Mouse (Mus musculus): ENCODE measurements around the gene Glce. TPM values are rescaled to one million over a fixed set of nuclear protein-coding genes. Genes with fewer than 3 reads are reported as not detected.

The Glce gene
- total RNA-seq, 4 experiments from 2014 or later = 22.8 to 25.0 (median 24.5) TPM

- no peak for DNase-seq (ENCODE audit: low spot score in 2 of 2)
These were observed 1.0 kb upstream of the Glce start for GRCm38 (mm10) chr9:62123496-62123895.

- DNase-seq (ENCODE audit: low spot score in 2 of 2) = peak; percentile 27 to 32
These were observed 656 bp downstream of the Glce start for GRCm38 (mm10) chr9:62121551-62122447.

DNA sequence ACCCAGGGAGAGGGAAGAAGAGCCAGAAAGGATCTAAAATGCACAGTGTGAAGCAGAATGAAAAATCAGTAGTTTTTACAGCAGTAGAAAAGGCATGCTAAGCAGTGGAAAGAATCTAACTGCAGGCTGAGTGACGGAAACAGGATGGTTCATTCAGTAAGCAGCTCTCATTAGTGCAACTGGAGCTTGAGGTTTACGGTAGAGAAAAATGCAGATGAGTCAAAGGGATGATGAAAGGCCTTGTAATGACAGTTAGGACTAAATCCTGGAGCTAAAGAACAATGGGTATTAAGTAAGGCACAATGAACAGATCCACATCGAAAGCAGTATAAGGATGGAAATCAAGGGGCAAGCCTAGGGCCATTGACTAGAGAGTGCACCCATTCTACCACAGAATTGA, 3.7 kb downstream of the Glce start:
- DNase-seq (ENCODE audit: low spot score in 2 of 2) = no peak

- DNase-seq (ENCODE audit: low spot score in 2 of 2) = no peak
These were observed 6.6 kb downstream of the Glce start for GRCm38 (mm10) chr9:62115826-62116225.

DNA sequence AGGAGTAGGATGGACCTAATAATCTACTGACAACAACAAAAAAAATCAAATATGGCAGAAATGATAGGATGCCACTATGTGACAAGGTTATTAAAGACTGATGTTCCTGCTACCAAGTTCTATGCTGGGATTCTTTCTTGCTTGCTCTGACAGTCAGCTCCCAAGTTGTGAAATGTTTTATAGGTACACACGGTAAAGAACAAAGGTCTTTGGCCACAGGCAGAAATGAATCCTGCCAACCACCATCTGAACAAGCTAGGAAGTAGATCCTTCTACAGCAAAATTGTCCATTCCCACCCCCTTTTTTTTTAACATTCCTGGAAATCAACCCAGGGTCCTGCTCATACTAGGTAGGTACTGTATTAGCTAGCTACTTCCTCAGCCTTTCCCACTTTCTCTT, 25.9 kb downstream of the Glce start:
- no peak for DNase-seq (ENCODE audit: low spot score in 2 of 2)

GRCm38 (mm10) chr9:62091604-62092003, 30.9 kb downstream of the Glce start:
- no peak for DNase-seq (ENCODE audit: low spot score in 2 of 2)

DNA sequence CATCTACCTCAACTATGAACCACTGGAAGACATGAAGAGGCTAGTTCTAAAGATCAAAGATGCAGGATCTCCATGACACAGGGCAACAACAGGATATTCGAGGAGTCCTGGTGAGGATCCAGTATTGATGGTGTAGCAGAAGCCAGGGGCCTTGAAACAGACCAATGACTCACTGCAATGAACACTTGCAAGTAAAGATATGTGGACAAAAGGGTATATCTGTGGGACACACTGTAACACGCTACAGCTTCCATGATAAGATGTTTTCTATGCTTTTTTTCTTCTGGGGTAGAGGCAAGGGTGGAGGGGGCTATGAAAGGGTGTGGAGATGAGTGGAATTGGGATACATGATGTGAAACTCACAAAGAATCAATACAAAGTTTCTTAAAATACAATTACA, 36.9 kb downstream of the Glce start:
- DNase-seq (ENCODE audit: low spot score in 2 of 2) = no peak

DNA sequence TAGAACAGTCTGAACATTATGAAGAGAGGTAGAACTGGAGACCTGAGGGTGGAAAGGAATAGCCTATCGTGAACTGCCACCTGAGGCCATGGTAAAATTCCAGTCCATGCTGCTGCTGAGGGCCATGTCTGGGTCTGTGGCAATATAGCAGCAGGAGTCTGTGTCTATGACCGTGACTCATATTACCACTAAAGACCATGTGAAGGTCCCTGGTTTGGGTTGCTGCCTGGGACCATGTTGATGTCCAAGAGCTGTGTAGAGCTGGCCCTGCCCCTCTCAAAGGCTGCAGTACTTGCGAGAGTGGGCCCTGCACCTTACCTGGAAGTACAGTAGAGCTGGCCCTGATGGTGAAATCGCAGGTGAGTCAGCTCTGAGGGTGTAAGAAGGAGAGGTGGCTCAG, 37.6 kb downstream of the Glce start:
- DNase-seq (ENCODE audit: low spot score in 2 of 2) = no peak

- DNase-seq (ENCODE audit: low spot score in 2 of 2) = peak in 1 of 2 experiments; percentile 25
These were observed 39.5 kb downstream of the Glce start for GRCm38 (mm10) chr9:62082986-62083385.

- DNase-seq (ENCODE audit: low spot score in 2 of 2) = no peak
These were observed 40.9 kb downstream of the Glce start for GRCm38 (mm10) chr9:62081542-62081941.

GRCm38 (mm10) chr9:62080028-62080760, 42.3 kb downstream of the Glce start:
- DNase-seq (ENCODE audit: low spot score in 2 of 2) = no peak

DNA sequence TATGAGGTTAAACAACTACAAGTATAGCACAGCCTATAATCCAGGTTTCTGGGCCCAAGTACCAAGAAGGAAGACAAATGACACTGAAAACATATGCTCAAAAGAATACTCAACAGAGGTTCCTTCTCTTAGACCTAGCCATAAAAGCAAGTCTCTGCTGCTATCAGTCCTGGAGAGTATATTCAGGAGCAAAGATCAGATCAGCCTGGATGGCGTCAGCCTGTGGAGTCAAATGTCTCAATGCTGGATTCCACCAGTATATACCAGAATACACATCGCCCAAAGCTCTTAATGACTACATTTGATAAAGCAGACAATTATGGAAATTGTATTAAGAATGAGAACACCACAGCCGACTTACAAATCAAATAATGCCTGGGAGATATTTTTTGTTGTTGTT, 60.2 kb downstream of the Glce start:
- DNase-seq (ENCODE audit: low spot score in 2 of 2) = no peak

DNA sequence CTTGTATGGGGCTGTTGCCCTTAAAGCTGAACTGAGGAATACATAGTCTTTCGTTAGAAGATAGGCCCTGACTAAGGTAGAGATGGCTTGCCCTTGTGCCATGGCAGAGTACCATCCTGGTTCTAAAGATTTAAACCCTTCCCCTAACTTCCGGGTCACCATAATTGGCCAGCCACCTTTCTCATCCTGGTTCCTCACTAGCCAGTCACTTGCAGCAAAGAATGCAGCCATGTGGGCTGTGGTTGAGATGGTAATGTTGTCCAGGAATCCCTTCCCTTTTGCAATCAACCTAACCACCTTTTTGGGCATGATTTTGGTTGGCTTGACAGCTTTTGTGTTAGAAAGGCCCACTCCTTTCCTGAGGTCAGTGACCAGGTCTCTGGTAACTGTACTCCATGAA, 62.0 kb downstream of the Glce start:
- DNase-seq (ENCODE audit: low spot score in 2 of 2) = no peak

GRCm38 (mm10) chr9:62059941-62060340, 62.5 kb downstream of the Glce start:
- no peak for DNase-seq (ENCODE audit: low spot score in 2 of 2)

- DNase-seq (ENCODE audit: low spot score in 2 of 2) = no peak
These were observed 64.5 kb downstream of the Glce start for GRCm38 (mm10) chr9:62057881-62058506.

DNA sequence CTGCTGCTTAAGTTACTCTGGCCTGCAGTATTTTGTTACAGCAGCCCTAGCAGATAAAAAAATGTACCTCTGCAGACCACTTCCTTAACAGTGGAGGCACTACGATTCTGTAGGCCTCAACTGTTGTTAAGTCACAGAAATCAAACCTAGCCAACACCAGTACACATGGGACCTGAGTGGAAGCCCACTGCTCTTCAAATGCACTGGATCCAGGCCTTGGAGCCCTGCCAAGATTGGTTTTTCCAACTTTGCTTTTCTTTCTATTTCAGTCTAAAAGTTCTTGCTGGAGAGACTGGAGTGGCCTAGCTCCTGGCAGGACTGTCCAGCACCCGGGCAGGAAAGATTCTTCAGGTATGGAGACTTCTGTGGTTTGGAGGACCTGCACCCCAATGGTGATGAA, 66.2 kb downstream of the Glce start:
- DNase-seq (ENCODE audit: low spot score in 2 of 2) = no peak

DNA sequence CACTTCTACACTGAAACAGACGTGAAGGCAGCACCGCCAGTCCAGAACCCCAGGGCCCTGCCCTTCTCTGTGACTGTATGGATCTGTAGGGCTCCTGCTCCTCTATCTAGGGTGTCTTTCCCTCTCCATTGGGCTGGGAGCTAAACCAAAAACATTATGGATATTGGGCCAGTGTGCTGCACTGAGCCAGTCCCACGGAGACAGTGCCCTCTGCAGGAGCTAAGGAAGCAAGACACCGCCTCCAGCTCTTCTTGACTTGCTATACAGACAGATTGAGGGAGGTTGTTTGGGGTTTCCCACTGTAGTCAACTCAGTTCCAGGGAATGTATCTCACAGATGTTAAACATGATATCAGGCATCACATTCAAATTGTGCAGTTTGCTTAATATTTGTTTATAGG, 71.7 kb downstream of the Glce start:
- peak in 1 of 2 experiments; percentile 20 for DNase-seq (ENCODE audit: low spot score in 2 of 2)

- DNase-seq (ENCODE audit: low spot score in 2 of 2) = no peak
These were observed 73.3 kb downstream of the Glce start for GRCm38 (mm10) chr9:62049166-62049565.

DNA sequence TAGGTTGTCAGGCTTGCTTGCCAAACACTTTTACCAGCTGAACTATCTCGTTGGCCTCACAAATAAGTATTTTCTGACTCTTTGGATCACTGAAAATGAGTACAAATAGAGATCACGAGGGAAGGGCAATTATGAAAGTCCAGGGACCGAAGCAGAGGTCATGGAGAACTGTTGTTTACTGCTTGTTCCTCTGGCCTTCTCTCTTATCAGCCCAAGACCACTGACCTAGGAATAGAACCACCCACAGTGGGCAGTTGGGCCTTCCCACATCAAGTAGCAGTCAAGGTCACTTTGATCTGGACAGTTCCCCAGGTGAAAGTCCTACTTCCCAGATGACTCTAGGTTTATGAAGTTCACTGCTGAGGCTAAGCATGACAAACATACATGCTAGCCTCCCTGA, 80.3 kb downstream of the Glce start:
- DNase-seq (ENCODE audit: low spot score in 2 of 2) = no peak

GRCm38 (mm10) chr9:62040008-62040608, 82.3 kb downstream of the Glce start:
- peak; percentile 69 to 83 for DNase-seq (ENCODE audit: low spot score in 2 of 2)

DNA sequence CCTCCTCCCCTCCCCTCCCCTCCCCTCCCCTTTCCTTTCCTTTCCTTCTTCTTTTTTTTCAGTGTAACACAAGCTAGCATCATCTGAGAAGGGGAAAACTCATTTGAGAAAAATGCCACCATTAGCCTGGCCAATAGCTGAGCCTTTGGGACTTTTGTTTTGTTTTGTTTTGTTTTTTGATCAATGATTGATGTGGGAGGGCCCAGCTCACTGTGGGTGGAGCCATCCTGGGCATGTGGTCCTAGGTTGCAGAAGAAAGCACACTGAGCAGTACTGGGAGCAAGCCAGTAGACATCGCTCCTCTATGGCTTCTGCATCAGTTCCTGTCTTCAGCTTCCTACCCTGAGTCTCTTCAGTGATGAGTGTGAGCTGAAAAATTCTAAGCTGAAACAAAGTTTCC, 86.6 kb downstream of the Glce start:
- DNase-seq (ENCODE audit: low spot score in 2 of 2) = no peak

DNA sequence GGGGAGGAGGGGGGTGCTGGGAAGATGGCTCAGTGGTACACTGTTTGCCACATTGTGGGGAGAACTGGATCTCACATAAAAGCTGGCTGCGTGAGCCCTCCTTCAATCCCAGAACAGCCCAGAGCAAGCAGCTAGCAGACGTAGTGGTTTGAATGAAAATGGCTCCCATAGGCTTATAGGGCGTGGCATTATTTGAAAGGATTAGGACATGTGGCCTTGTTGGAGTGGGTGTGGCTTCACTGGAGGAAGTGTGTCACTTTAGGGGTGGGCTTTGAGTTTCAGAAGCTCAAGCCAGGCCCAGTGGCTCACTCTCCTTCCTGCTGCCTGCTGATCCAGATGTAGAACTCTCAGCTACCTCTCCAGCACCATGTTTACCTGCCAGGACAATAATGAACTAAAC, 90.2 kb downstream of the Glce start:
- DNase-seq (ENCODE audit: low spot score in 2 of 2) = no peak

Measured in layer of hippocampus, adult 8-10 months (tissue).